Mouse (Mus musculus) liver, embryonic 14.5 days (tissue): ENCODE measurements at regions not wholly inside any gene's neighbourhood (a gene's known extent, or its start where the extent isn't known, plus 50 kb on each side); places are given as distances from the start of the nearest gene placed in this dataset.
A peak's percentile ranks its signal among the peaks of the same experiment; 100 is the strongest.

ENCODE experiments used
- ATAC-seq: fragments of 200-750 bp; cut with Nextera tagmentation; 2 replicates; pipeline ENCODE4 v1.8.0; 2017; ENCODE audit warnings: moderate number of reproducible peaks, mild to moderate bottlenecking, moderate library complexity; ENCODE audit not compliant: insufficient read depth
- DNase-seq, 3 experiments: peaks; one replicate each; pipeline ENCODE4 v3.0.0-alpha.2; 2012 to 2013; ENCODE audit warnings: low read depth in 3 of 3, low spot score in 3 of 3
- H3K27ac ChIP-seq: fragments of 300-500 bp; sonication (generic); 2 replicates; pipeline ENCODE4 v1.5.1; 2014; ENCODE audit warnings: moderate library complexity, mild to moderate bottlenecking, control low read depth, inconsistent platforms
- H3K27me3 ChIP-seq: fragments of 300-500 bp; sonication (generic); 2 replicates; pipeline ENCODE4 v1.6.1; 2014; ENCODE audit warnings: mild to moderate bottlenecking, low read length, moderate library complexity; ENCODE audit not compliant: control insufficient read depth, insufficient read depth
- H3K36me3 ChIP-seq: fragments of 300-500 bp; sonication (generic); replicated peaks from 2 replicates; pipeline ENCODE4 v1.6.1; 2014; ENCODE audit warnings: low read depth; ENCODE audit not compliant: control insufficient read depth, insufficient read depth
- H3K4me1 ChIP-seq, 2 experiments: fragments of 200-500 bp in 1 of 2; fragments of 300-500 bp in 1 of 2; sonication (generic) in 1 of 2; replicated peaks; 2 replicates each; pipeline ENCODE4 v1.6.1; 2012 to 2014; ENCODE audit warnings: antibody characterized with exemption in 1 of 2, inconsistent platforms in 1 of 2, low read length in 1 of 2; ENCODE audit not compliant: control insufficient read depth in 2 of 2, insufficient read depth in 2 of 2
- H3K4me2 ChIP-seq: fragments of 300-500 bp; sonication (generic); 2 replicates; pipeline ENCODE4 v1.6.1; 2014; ENCODE audit warnings: low read depth, mild to moderate bottlenecking, control low read depth, moderate library complexity
- H3K4me3 ChIP-seq, 2 experiments: fragments of 200-500 bp in 1 of 2; fragments of 300-500 bp in 1 of 2; sonication (generic) in 1 of 2; 2 replicates each; pipeline ENCODE4 v1.5.1; 2012 to 2014; ENCODE audit warnings: low read depth in 2 of 2, low read length in 2 of 2, mild to moderate bottlenecking in 2 of 2, control low read depth in 1 of 2, inconsistent platforms in 1 of 2, moderate library complexity in 1 of 2; ENCODE audit not compliant: insufficient read depth in 1 of 2
- H3K9ac ChIP-seq: fragments of 300-500 bp; sonication (generic); replicated peaks from 2 replicates; pipeline ENCODE4 v1.6.1; 2014; ENCODE audit warnings: mild to moderate bottlenecking, control low read depth, moderate library complexity
- H3K9me3 ChIP-seq: fragments of 300-500 bp; sonication (generic); 2 replicates; pipeline ENCODE4 v1.6.1; 2016; ENCODE audit warnings: low read length, mixed read lengths; ENCODE audit not compliant: control insufficient read depth
- CTCF ChIP-seq: IDR thresholded peaks from 2 replicates; pipeline ENCODE4 v1.5.1; 2016; ENCODE audit warnings: antibody characterized with exemption, low read depth, control low read depth
- EP300 ChIP-seq: IDR thresholded peaks from 2 replicates; pipeline ENCODE4 v1.6.1; 2016; ENCODE audit warnings: antibody characterized with exemption, low read depth
- WGBS: fragments of 180-500 bp; shearing (Covaris S2); extraction: QIAGEN DNeasy Blood & Tissue Kit; methylation state at CpG from one replicate; pipeline ENCODE4 v1.1.7; 2014; ENCODE audit not compliant: insufficient replicate concordance; 5-methylcytosine and 5-hydroxymethylcytosine counted together

- H3K4me1 ChIP-seq = no peaks in the 10 kb centered on the region
- ATAC-seq = no peak
- H3K36me3 ChIP-seq = no peaks in the 10 kb centered on the region
- TF ChIP-seq EP300 = no peak
- TF ChIP-seq CTCF = no peak
- H3K4me3 ChIP-seq = no peak overlapping the region
- no peak overlapping the region for H3K4me2 ChIP-seq
- WGBS = 43% methylated on average over 1 of the region's 1 CpGs
- H3K27me3 ChIP-seq = no peaks in the 10 kb centered on the region
- H3K9ac ChIP-seq = no peak overlapping the region
- DNase-seq = no peak
- H3K9me3 ChIP-seq = no peaks in the 10 kb centered on the region; the same call in 1 of the 2 replicates
- H3K27ac ChIP-seq = no peak overlapping the region
These were observed 205.6 kb downstream of the Eipr1 start for GRCm38 (mm10) chr12:28957155-28957554.

GRCm38 (mm10) chr12:28958661-28959060, 207.1 kb downstream of the Eipr1 start:
- TF ChIP-seq EP300 = no peak
- TF ChIP-seq CTCF = no peak
- Histone ChIP-seq H3K27ac (no peak overlapping the region), H3K4me2 (no peak overlapping the region), H3K9ac (no peak overlapping the region), H3K27me3 (no peaks in the 10 kb centered on the region), H3K36me3 (no peaks in the 10 kb centered on the region), H3K9me3 (no peaks in the 10 kb centered on the region), H3K4me1 (no peaks in the 10 kb centered on the region), H3K4me3 (no peak overlapping the region)
- no peak for DNase-seq
- ATAC-seq = no peak
- WGBS = 40% methylated on average over 1 of the region's 1 CpGs

DNA sequence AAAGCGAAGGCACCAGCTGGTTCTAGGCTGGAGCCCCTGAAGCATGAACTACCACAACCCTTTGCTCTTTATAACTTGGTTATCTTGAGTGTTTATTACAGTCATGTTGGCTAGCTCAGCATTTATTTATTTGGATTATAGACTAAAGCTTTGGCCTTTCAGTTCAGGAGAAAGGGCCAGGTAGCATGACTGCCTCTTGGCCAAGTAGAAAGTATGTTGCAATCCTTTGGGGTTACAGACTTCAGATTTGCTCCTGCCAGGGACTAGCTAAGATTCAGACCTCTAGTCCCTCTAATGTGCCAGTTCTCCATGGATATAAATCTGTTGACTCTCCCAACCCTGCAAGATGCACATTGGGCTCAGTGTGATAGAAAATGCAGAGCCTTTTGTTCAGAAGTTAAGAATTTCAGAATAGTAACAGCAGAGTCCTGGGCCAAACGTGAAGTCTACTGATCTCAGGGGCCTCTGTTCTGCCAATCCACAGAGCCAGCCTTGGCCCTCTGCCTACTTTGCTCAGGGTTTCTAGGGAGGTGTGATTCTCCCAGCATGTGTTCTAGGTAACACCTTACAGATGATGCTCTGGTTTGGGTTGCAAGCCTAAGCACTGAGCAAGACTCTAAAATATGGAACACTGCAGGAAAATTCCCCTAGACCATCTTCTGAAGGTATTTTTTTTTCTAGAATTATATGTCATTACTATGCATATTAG, 218.2 kb downstream of the Eipr1 start:
- no peak for TF ChIP-seq CTCF
- no peak for TF ChIP-seq EP300
- no peaks in the 10 kb centered on the region for H3K4me1 ChIP-seq
- H3K27ac ChIP-seq = no peak overlapping the region
- WGBS = 37% methylated on average over 2 of the region's 2 CpGs
- H3K27me3 ChIP-seq = no peaks in the 10 kb centered on the region
- no peaks in the 10 kb centered on the region for H3K36me3 ChIP-seq
- ATAC-seq (no peak), DNase-seq (no peak)
- H3K4me2 ChIP-seq = no peak overlapping the region
- no peak overlapping the region for H3K4me3 ChIP-seq
- H3K9ac ChIP-seq = no peak overlapping the region
- H3K9me3 ChIP-seq = no peaks in the 10 kb centered on the region

GRCm38 (mm10) chr12:28974571-28975041, 223.0 kb downstream of the Eipr1 start:
- Histone ChIP-seq H3K9ac (no peak overlapping the region), H3K36me3 (no peaks in the 10 kb centered on the region), H3K4me2 (no peak overlapping the region), H3K9me3 (no peaks in the 10 kb centered on the region), H3K4me1 (no peaks in the 10 kb centered on the region), H3K4me3 (no peak overlapping the region), H3K27ac (no peak overlapping the region), H3K27me3 (no peaks in the 10 kb centered on the region)
- ATAC-seq (no peak), DNase-seq (no peak)
- 63% methylated on average over 6 of the region's 6 CpGs for WGBS
- TF ChIP-seq EP300 (no peak), CTCF (peak; percentile 59)

- Histone ChIP-seq H3K36me3 (no peaks in the 10 kb centered on the region), H3K9ac (no peak overlapping the region), H3K9me3 (no peaks in the 10 kb centered on the region), H3K27me3 (no peaks in the 10 kb centered on the region), H3K4me2 (no peak overlapping the region), H3K4me1 (no peaks in the 10 kb centered on the region), H3K27ac (no peak overlapping the region), H3K4me3 (no peak overlapping the region)
- WGBS = 70% methylated on average over 5 of the region's 5 CpGs
- TF ChIP-seq EP300 = no peak
- no peak for TF ChIP-seq CTCF
- DNase-seq = no peak
- ATAC-seq = no peak
These were observed 223.6 kb downstream of the Eipr1 start for GRCm38 (mm10) chr12:28975249-28975648.
